Mouse (Mus musculus): Measurements from ENCODE around the gene Mvk.

Mvk gene

GRCm38 (mm10) chr5:114509461-114509860 is 65.4 kb downstream of the Mvk start:
- no peak for DNase-seq (ENCODE audit: low read depth, low spot score)

Measured in CD4-positive helper T cell, adult 2 months (primary cell).